Mouse (Mus musculus): ENCODE measurements around the gene E330017A01Rik.

E330017A01Rik gene

GRCm38 (mm10) chr16:58638689-58639175 lies at the start of gene E330017A01Rik:
TSS of gene E330017A01Rik (minus strand) at chr16:58638739.
- Histone ChIP-seq H3K27me3 (ENCODE audit: insufficient read depth, low read length) (no peaks in the 10 kb centered on the region), H3K4me1 (replicated peaks; ENCODE audit: low read depth, low read length) (peaks cover 32% of the 10 kb centered on the region), H3K36me3 (ENCODE audit: insufficient read depth, low read length) (no peaks in the 10 kb centered on the region), H3K9me3 (ENCODE audit: low read length) (no peaks in the 10 kb centered on the region), H3K4me3 (replicated peaks; ENCODE audit: low read length) (no peak within 1 kb of the TSS)
- TF ChIP-seq POU5F1 (IDR thresholded peaks at IDR 0.05; ENCODE audit: borderline replicate concordance, low read length) (no peak), CTCF (conservative IDR thresholded peaks at IDR 0.05; ENCODE audit: low read length) (no peak), NANOG (IDR thresholded peaks at IDR 0.05; ENCODE audit: borderline replicate concordance, low read length) (no peak)

GRCm38 (mm10) chr16:58685548-58686537 lies 47.3 kb upstream of the E330017A01Rik start:
- TF ChIP-seq CTCF (conservative IDR thresholded peaks at IDR 0.05; ENCODE audit: low read length) (no peak), NANOG (IDR thresholded peaks at IDR 0.05; ENCODE audit: borderline replicate concordance, low read length) (no peak), POU5F1 (IDR thresholded peaks at IDR 0.05; ENCODE audit: borderline replicate concordance, low read length) (no peak)
- no peaks in the 10 kb centered on the region for H3K9me3 ChIP-seq (ENCODE audit: low read length)

GRCm38 (mm10) chr16:58684537-58684936 lies 46.0 kb upstream of the E330017A01Rik start:
- peaks cover 9% of the 10 kb centered on the region; the same call in 1 of the 2 replicates for H3K36me3 ChIP-seq (ENCODE audit: insufficient read depth, low read length)
- H3K9me3 ChIP-seq (ENCODE audit: low read length): no peaks in the 10 kb centered on the region
- H3K4me1 ChIP-seq (replicated peaks; ENCODE audit: low read depth, low read length): no peaks in the 10 kb centered on the region
- 0 out of 2 replicates have a peak, but pooled peaks have one; percentile 10 for TF ChIP-seq CTCF (conservative IDR thresholded peaks at IDR 0.05; ENCODE audit: low read length)
- no peak for TF ChIP-seq NANOG (IDR thresholded peaks at IDR 0.05; ENCODE audit: borderline replicate concordance, low read length)
- H3K27me3 ChIP-seq (ENCODE audit: insufficient read depth, low read length): no peaks in the 10 kb centered on the region
- H3K4me3 ChIP-seq (replicated peaks; ENCODE audit: low read length): no peak overlapping the region

More at GRCm38 (mm10) chr16:58685548-58686537, 47.3 kb upstream of the E330017A01Rik start:
- Histone ChIP-seq H3K36me3 (ENCODE audit: insufficient read depth, low read length) (peaks cover 5% of the 10 kb centered on the region; the same call in 1 of the 2 replicates), H3K4me1 (replicated peaks; ENCODE audit: low read depth, low read length) (no peaks in the 10 kb centered on the region), H3K27me3 (ENCODE audit: insufficient read depth, low read length) (no peaks in the 10 kb centered on the region), H3K4me3 (replicated peaks; ENCODE audit: low read length) (no peak overlapping the region)

- no peak overlapping the region for H3K4me3 ChIP-seq (replicated peaks; ENCODE audit: low read length)
- no peaks in the 10 kb centered on the region for H3K4me1 ChIP-seq (replicated peaks; ENCODE audit: low read depth, low read length)
- no peaks in the 10 kb centered on the region for H3K27me3 ChIP-seq (ENCODE audit: insufficient read depth, low read length)
- no peaks in the 10 kb centered on the region for H3K9me3 ChIP-seq (ENCODE audit: low read length)
- TF ChIP-seq CTCF (conservative IDR thresholded peaks at IDR 0.05; ENCODE audit: low read length) (no peak), NANOG (IDR thresholded peaks at IDR 0.05; ENCODE audit: borderline replicate concordance, low read length) (no peak)
- H3K36me3 ChIP-seq (ENCODE audit: insufficient read depth, low read length): peaks cover 9% of the 10 kb centered on the region; the same call in 1 of the 2 replicates
These were observed 45.4 kb upstream of the E330017A01Rik start for GRCm38 (mm10) chr16:58683911-58684310.

- Histone ChIP-seq H3K27me3 (ENCODE audit: insufficient read depth, low read length) (no peaks in the 10 kb centered on the region), H3K9me3 (ENCODE audit: low read length) (no peaks in the 10 kb centered on the region), H3K36me3 (ENCODE audit: insufficient read depth, low read length) (peaks cover 17% of the 10 kb centered on the region), H3K4me3 (replicated peaks; ENCODE audit: low read length) (no peak overlapping the region), H3K4me1 (replicated peaks; ENCODE audit: low read depth, low read length) (no peaks in the 10 kb centered on the region)
- TF ChIP-seq NANOG (IDR thresholded peaks at IDR 0.05; ENCODE audit: borderline replicate concordance, low read length): no peak
- no peak for TF ChIP-seq CTCF (conservative IDR thresholded peaks at IDR 0.05; ENCODE audit: low read length)
- no peak for TF ChIP-seq POU5F1 (IDR thresholded peaks at IDR 0.05; ENCODE audit: borderline replicate concordance, low read length)
These were observed 44.3 kb upstream of the E330017A01Rik start for GRCm38 (mm10) chr16:58682870-58683269.

- Histone ChIP-seq H3K4me1 (replicated peaks; ENCODE audit: low read depth, low read length) (no peaks in the 10 kb centered on the region), H3K36me3 (ENCODE audit: insufficient read depth, low read length) (peaks cover 25% of the 10 kb centered on the region), H3K27me3 (ENCODE audit: insufficient read depth, low read length) (no peaks in the 10 kb centered on the region), H3K9me3 (ENCODE audit: low read length) (no peaks in the 10 kb centered on the region), H3K4me3 (replicated peaks; ENCODE audit: low read length) (no peak overlapping the region)
- TF ChIP-seq NANOG (IDR thresholded peaks at IDR 0.05; ENCODE audit: borderline replicate concordance, low read length) (no peak), POU5F1 (IDR thresholded peaks at IDR 0.05; ENCODE audit: borderline replicate concordance, low read length) (no peak), CTCF (conservative IDR thresholded peaks at IDR 0.05; ENCODE audit: low read length) (no peak)
These were observed 43.5 kb upstream of the E330017A01Rik start for GRCm38 (mm10) chr16:58682046-58682445.

- peaks cover 9% of the 10 kb centered on the region for H3K4me1 ChIP-seq (replicated peaks; ENCODE audit: low read depth, low read length)
- no peaks in the 10 kb centered on the region for H3K27me3 ChIP-seq (ENCODE audit: insufficient read depth, low read length)
- H3K9me3 ChIP-seq (ENCODE audit: low read length): no peaks in the 10 kb centered on the region
- TF ChIP-seq NANOG (IDR thresholded peaks at IDR 0.05; ENCODE audit: borderline replicate concordance, low read length) (no peak), CTCF (conservative IDR thresholded peaks at IDR 0.05; ENCODE audit: low read length) (no peak), POU5F1 (IDR thresholded peaks at IDR 0.05; ENCODE audit: borderline replicate concordance, low read length) (no peak)
- H3K36me3 ChIP-seq (ENCODE audit: insufficient read depth, low read length): peaks cover 54% of the 10 kb centered on the region
- H3K4me3 ChIP-seq (replicated peaks; ENCODE audit: low read length): no peak overlapping the region
These were observed 40.1 kb upstream of the E330017A01Rik start for GRCm38 (mm10) chr16:58678660-58679059.

- peaks cover 62% of the 10 kb centered on the region for H3K36me3 ChIP-seq (ENCODE audit: insufficient read depth, low read length)
- TF ChIP-seq POU5F1 (IDR thresholded peaks at IDR 0.05; ENCODE audit: borderline replicate concordance, low read length) (no peak), CTCF (conservative IDR thresholded peaks at IDR 0.05; ENCODE audit: low read length) (no peak), NANOG (IDR thresholded peaks at IDR 0.05; ENCODE audit: borderline replicate concordance, low read length) (no peak)
- no peaks in the 10 kb centered on the region for H3K27me3 ChIP-seq (ENCODE audit: insufficient read depth, low read length)
- no peaks in the 10 kb centered on the region for H3K9me3 ChIP-seq (ENCODE audit: low read length)
- peaks cover 9% of the 10 kb centered on the region for H3K4me1 ChIP-seq (replicated peaks; ENCODE audit: low read depth, low read length)
- no peak overlapping the region for H3K4me3 ChIP-seq (replicated peaks; ENCODE audit: low read length)
These were observed 39.0 kb upstream of the E330017A01Rik start for GRCm38 (mm10) chr16:58677491-58677890.
